Mouse (Mus musculus): ENCODE measurements around the gene Zfp664.

GRCm38 (mm10) chr5:124861463-124861862 is 1.0 kb upstream of the Zfp664 start:
- TF ChIP-seq CTCF (IDR thresholded peaks at IDR 0.05; ENCODE audit: low read depth, low read length): no peak
- no peak for TF ChIP-seq GATA2 (IDR thresholded peaks at IDR 0.05; ENCODE audit: borderline replicate concordance, low read depth, low read length)
- TF ChIP-seq TAL1 (conservative IDR thresholded peaks at IDR 0.05; ENCODE audit: low read depth, low read length): no peak
- no peak for TF ChIP-seq GATA1 (IDR thresholded peaks at IDR 0.05; ENCODE audit: borderline replicate concordance, low read length)
